Mouse (Mus musculus): ENCODE results near the gene Olig3.

DNA sequence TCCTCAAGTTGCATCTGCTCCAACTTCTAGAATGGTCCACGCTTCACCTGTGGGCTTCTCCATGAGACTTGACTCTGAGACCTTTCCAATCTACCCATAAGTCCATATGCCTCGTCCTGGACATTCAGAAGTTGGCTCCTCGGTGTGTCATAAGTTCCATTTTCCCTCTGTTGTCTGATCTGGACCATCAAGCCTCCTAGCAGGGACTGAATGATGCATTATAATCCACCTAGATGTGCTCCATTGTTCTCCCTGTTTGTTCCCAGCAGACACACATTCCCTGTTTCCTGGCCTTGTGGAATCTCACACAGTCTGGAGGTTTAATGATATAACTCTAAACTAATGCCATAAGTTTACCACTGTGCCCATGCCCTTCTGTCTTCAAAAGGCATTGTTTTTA, 50.8 kb downstream of the Olig3 start:
- no peak for TF ChIP-seq CTCF (IDR thresholded peaks at IDR 0.05; ENCODE audit: control insufficient read depth, insufficient read depth, insufficient read length)
- TF ChIP-seq MAX (IDR thresholded peaks at IDR 0.05): no peak
- TF ChIP-seq MYOG (IDR thresholded peaks at IDR 0.05; ENCODE audit: control insufficient read depth, extremely low read depth, insufficient read length): no peak

Measured in C2C12 (cell line).